Mouse (Mus musculus): ENCODE results near the gene BC049715.
"Not testable (repeated sequence)": the region's sequence is repeated elsewhere in the genome, so short reads cannot be mapped to it uniquely, and the experiment has no call there.

BC049715 gene

GRCm38 (mm10) chr6:136884766-136885165, 57.3 kb downstream of the BC049715 start:
- not testable (repeated sequence) for ATAC-seq (ENCODE audit: insufficient number of reproducible peaks, low FRiP score, low TSS enrichment)

GRCm38 (mm10) chr6:136887854-136888253, 60.4 kb downstream of the BC049715 start:
- ATAC-seq (ENCODE audit: insufficient number of reproducible peaks, low FRiP score, low TSS enrichment): no peak

DNA sequence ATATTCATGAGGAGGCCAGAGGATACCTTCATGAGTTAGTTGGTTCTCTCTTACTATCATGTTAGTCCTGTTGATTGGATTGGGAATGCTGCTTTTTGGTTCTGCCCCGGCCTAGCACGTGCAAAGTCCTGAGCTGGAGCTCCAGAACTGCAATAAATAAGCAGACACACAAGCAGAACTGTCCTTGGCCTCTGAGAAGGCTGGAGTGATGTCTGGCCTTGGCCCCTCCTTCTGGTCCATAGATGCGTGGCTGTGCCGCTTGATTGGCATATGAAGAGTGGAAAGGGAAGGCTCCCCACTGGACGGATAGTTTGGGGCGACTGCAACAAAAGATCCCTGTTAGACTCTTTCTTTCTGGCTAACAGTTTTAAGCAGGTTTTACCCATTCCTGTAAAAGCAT, 61.6 kb downstream of the BC049715 start:
- ATAC-seq (ENCODE audit: insufficient number of reproducible peaks, low FRiP score, low TSS enrichment): no peak

DNA sequence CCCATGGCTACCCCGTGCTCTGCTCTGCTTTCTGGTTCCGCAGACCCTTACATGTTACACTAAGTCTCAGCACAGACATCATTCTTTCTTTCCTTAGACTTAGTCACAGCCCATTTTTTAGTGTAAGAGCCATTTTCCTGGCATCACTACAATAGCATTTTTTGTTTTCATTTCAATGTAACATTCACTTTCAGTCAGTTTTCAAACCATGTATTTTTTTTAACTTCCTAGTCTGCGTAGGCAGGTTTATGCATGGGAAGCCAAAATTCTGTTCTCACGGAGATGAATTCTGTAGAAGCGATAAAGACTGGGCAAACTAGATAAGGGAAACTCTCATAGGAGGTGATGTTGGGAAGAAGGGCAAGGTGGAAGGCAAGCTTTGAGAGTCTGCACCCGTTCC, 62.1 kb downstream of the BC049715 start:
- ATAC-seq (ENCODE audit: insufficient number of reproducible peaks, low FRiP score, low TSS enrichment): no peak

All from cerebellum, adult (tissue).